Mouse (Mus musculus) gastrocnemius, postnatal 36 days (tissue): Measurements from ENCODE around the gene Tomm5. TPM values are rescaled to one million over a fixed set of nuclear protein-coding genes. Genes with fewer than 3 reads are reported as not detected.
"Not testable (repeated sequence)": the region's sequence is repeated elsewhere in the genome, so short reads cannot be mapped to it uniquely, and the experiment has no call there.

Experiments
- DNase-seq, 2 experiments: peaks; one replicate each; pipeline ENCODE4 v3.0.0; 2022
- intact Hi-C: fragments of 180-260 bp; cut with DNase I; formaldehyde crosslinking; loops from one replicate; pipeline ENCODE4 v1.15.1; 2025
- total RNA-seq, 2 experiments: library from RNA; stranded (reverse); gene quantifications; 2 replicates each; pipeline ENCODE4 v1.2.3; 2021

Gene Tomm5
- total RNA-seq, 2 experiments from 2014 or later: 75.1 to 79.8 TPM

DNA sequence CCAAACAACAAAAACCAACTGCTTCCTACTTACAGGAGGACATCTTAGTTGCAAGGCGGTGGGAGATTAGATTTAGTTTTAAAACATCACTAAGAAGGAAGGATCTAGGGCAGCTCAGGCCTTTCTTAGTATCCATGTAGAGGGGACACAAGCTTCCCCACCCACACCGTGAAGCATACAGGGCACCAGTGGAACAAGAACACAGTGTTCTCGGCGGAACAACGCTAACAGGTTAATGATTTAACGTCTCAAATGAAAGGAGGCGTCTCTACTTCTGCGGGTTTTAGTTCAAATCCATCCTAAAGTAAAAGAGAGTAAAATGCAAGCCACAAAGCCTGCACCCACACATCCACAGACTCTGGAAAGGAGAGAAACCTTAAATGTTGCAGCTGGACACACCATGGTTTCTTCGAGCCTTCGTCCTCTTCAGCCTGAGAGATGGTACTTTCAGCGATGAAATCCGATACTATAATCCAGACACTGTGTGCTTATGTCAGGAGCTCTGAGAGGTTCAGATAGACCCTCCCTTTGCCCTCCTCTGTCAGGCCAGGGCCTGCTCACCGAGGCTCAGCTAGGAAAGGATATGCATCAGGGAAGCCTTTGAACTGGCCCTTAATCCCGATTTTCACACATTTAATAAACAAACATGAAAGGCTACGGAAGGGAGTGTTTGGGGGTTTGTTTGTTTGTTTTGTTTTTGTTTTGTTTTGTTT lies 35.5 kb downstream of the Tomm5 start:
- no peak for DNase-seq
- intact Hi-C loops: no loop called here

DNA sequence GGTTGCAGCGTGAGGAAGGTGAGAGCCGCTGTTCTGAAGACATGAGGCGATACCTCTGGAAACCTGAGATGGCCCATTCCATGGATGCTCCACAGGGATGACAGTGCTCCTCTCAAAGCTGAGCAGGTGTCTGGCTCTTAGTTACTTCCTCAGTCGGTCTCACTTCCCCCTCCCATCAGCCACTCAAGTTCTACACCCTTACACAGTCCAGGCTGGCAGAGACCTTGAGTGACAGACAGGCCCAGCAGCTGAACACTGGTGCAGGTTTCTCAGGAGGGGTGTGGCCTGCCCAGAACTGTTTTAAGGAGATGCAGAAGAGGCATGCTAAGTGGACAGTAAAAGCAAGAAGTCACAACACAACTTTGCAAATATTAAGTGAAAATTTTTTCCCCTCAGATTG lies 40.2 kb downstream of the Tomm5 start:
- DNase-seq: no peak
- intact Hi-C loops: no loop called here

DNA sequence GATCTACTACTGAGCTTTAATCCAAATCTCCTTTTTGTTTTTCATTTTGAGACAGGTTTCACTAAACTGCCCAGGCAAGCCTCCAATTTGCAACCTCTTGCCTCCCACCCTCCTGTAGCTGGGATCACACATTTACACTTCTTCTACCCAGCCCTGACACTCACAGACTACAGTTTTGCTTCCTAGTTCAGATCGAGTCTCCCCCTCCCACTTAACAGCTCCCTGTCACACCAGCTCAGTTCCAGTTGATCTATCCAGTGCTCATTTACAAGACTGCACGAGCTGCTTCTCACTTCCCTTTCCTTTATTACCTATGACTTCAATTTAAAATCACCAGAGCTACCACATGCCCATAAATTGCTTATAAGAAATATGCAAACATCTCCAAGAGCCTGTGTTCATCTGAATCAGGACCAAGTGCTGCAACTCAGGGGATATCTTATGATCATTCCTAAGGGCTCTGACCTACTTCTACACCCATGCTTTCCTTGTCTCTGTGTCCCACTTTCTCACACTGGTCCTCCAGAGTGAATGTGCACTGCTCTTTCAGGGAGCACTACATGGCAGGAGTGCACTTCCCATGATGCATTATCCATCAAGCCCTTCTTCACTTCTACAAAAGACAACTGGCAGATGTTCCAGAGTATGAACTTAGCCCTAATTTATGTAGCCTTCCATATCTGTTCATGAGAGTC lies 41.7 kb downstream of the Tomm5 start:
- DNase-seq: no peak
- intact Hi-C loops: no loop called here

DNA sequence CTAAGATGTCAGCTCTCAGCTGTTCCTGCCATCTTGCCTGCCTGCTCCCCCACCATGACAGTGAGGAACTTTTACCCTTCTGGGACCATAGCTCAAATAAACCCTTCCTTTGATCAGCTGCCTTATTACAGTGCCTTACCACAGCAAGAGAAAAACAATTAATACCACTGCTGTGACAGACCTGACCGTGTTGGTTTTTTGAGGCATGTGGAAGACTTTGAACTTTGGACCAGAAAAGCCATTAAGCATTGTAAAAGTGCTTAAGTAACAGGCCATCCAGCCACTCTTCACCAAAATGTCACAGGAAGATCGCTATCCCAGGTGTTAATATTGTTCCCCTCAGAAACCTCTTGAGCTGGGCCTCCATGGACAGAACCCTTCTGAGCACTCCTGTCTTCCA lies 43.3 kb downstream of the Tomm5 start:
- intact Hi-C loops: no loop called here
- no peak for DNase-seq

DNA sequence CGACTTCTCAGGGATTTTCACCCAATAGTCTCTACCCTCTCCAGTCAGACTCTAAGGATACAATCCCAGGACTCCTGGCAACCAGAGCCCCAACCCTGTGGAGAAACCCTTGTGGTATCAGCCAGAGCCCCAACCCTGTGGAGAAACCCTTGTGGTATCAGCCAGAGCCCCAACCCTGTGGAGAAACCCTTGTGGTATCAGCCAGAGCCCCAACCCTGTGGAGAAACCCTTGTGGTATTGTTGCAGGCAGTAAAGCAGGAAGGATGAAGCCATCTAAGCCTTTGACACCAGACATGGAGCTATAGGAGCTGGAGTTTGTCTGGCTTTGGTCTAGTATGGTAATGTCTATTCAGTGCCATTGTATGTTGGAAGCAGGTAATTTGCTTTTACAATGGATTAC lies 44.1 kb downstream of the Tomm5 start:
- intact Hi-C loops: not testable (repeated sequence)

DNA sequence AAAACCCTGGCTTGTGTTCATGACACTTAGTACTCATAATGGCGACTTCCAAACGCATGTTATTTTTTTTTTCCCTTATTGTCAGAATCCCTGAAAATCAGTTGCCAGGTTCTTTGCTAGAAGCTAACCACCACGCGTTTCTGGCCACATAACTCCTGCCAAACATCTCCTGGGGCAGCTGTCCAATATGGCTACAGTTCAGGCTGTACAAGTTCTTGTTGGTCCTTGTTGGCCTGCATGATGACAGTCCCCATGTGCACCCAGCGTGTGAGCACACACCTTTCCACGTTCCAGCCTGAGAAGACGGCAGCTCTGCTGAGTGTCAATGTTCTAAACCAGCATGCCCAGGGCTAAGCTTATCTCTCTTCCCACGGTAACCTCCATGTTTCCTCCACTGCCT lies 52.5 kb downstream of the Tomm5 start:
- intact Hi-C loops: no loop called here
- peak; percentile 33 to 36 for DNase-seq

More for the DNA sequence above, 44.1 kb downstream of the Tomm5 start:
- not testable (repeated sequence) for DNase-seq

Other genes with a start within 250 kb of the Tomm5 start
- 10 to 100 TPM; 25.6 to 26.3 TPM for gene Grhpr, start 126.7 kb downstream of the Tomm5 start, total RNA-seq
- gene Zbtb5, start 95.7 kb downstream of the Tomm5 start, total RNA-seq: 1 to 10 TPM; 2.8 to 3.0 TPM
- gene Polr1e, start 89.5 kb downstream of the Tomm5 start, total RNA-seq: 1 to 10 TPM; 3.9 to 4.2 TPM
- gene Fbxo10, start 23.5 kb downstream of the Tomm5 start, total RNA-seq: 1 to 10 TPM; 2.2 to 2.4 TPM
- under 1 TPM; 0.54 to 0.84 TPM for gene Frmpd1, start 76.8 kb upstream of the Tomm5 start, total RNA-seq
- 1 to 10 TPM; 4.0 to 5.4 TPM for gene Trmt10b, start 189.0 kb upstream of the Tomm5 start, total RNA-seq
- 1 to 10 TPM; 8.8 to 9.0 TPM for gene Dcaf10, start 234.0 kb upstream of the Tomm5 start, total RNA-seq
- gene Exosc3, start 234.6 kb upstream of the Tomm5 start, total RNA-seq: 10 to 100 TPM in 1 of 2 experiments, 1 to 10 TPM in 1; 7.4 to 10.3 TPM